Mouse (Mus musculus) embryo, embryonic 10 days (tissue): ENCODE results near the gene Far1.

Source experiments
- DNase-seq: peaks from one replicate; pipeline ENCODE4 v3.0.0-alpha.2; 2015; ENCODE audit warnings: low spot score

The Far1 gene

GRCm38 (mm10) chr7:113513286-113513962, at the start of gene Far1:
TSS of gene Far1 (plus strand) at chr7:113513834.
- peak; percentile 99 for DNase-seq

- no peak for DNase-seq
Measured at GRCm38 (mm10) chr7:113468345-113468744, 45.3 kb upstream of the Far1 start.

- no peak for DNase-seq
Measured at GRCm38 (mm10) chr7:113470671-113471070, 43.0 kb upstream of the Far1 start.

GRCm38 (mm10) chr7:113471653-113472052, 42.0 kb upstream of the Far1 start:
- DNase-seq: no peak

GRCm38 (mm10) chr7:113495792-113496191, 17.8 kb upstream of the Far1 start:
- peak; percentile 9 for DNase-seq

GRCm38 (mm10) chr7:113498413-113498812, 15.2 kb upstream of the Far1 start:
- no peak for DNase-seq

- DNase-seq: no peak
Measured at GRCm38 (mm10) chr7:113499821-113500220, 13.8 kb upstream of the Far1 start.

GRCm38 (mm10) chr7:113502453-113502852, 11.2 kb upstream of the Far1 start:
- no peak for DNase-seq

GRCm38 (mm10) chr7:113505047-113505446, 8.6 kb upstream of the Far1 start:
- no peak for DNase-seq

GRCm38 (mm10) chr7:113505516-113506045, 8.1 kb upstream of the Far1 start:
- no peak for DNase-seq

- no peak for DNase-seq
Measured at GRCm38 (mm10) chr7:113507846-113508245, 5.8 kb upstream of the Far1 start.

GRCm38 (mm10) chr7:113511396-113511795, 2.2 kb upstream of the Far1 start:
- DNase-seq: no peak

- DNase-seq: peak; percentile 52
Measured at GRCm38 (mm10) chr7:113512527-113513285, 928 bp upstream of the Far1 start.

GRCm38 (mm10) chr7:113513963-113514649, 472 bp downstream of the Far1 start:
- DNase-seq: peak; percentile 66

- no peak for DNase-seq
Measured at GRCm38 (mm10) chr7:113515831-113516230, 2.2 kb downstream of the Far1 start.

GRCm38 (mm10) chr7:113518419-113518818, 4.8 kb downstream of the Far1 start:
- no peak for DNase-seq

- no peak for DNase-seq
Measured at GRCm38 (mm10) chr7:113518961-113519360, 5.3 kb downstream of the Far1 start.

- DNase-seq: no peak
Measured at GRCm38 (mm10) chr7:113543158-113543557, 29.5 kb downstream of the Far1 start.

- no peak for DNase-seq
Measured at GRCm38 (mm10) chr7:113551742-113552463, 38.3 kb downstream of the Far1 start.

- no peak for DNase-seq
Measured at GRCm38 (mm10) chr7:113552508-113552907, 38.9 kb downstream of the Far1 start.

- DNase-seq: no peak
Measured at GRCm38 (mm10) chr7:113556138-113556537, 42.5 kb downstream of the Far1 start.

GRCm38 (mm10) chr7:113566892-113567291, 53.3 kb downstream of the Far1 start:
- no peak for DNase-seq
